Mouse (Mus musculus) G1E (cell line): Measurements from ENCODE around the gene Dpf3. TPM values are rescaled to one million over a fixed set of nuclear protein-coding genes. Genes with fewer than 3 reads are reported as not detected.

ENCODE experiments used
- ATAC-seq: 2 replicates; pipeline ENCODE4 v1.8.0; 2016; ENCODE audit warnings: mild to moderate bottlenecking; ENCODE audit not compliant: insufficient number of reproducible peaks, poor library complexity, low FRiP score, severe bottlenecking; ENCODE audit errors: extremely low read depth
- DNase-seq: peaks from one replicate; pipeline ENCODE4 v3.0.0; 2012; ENCODE audit warnings: low spot score
- H3K27me3 ChIP-seq: 2 replicates; pipeline ENCODE4 v1.6.1; 2012; ENCODE audit warnings: mild to moderate bottlenecking, low read length, inconsistent platforms; ENCODE audit not compliant: insufficient read depth
- H3K36me3 ChIP-seq: replicated peaks from 2 replicates; pipeline ENCODE3; 2012; ENCODE audit warnings: mild to moderate bottlenecking, inconsistent platforms
- H3K4me1 ChIP-seq: 2 replicates; pipeline ENCODE4 v1.6.1; 2012; ENCODE audit warnings: low read depth, low read length, inconsistent platforms, mixed read lengths; ENCODE audit not compliant: insufficient read depth
- H3K4me3 ChIP-seq: 2 replicates; pipeline ENCODE4 v1.5.1; 2012; ENCODE audit warnings: low read depth, mild to moderate bottlenecking, inconsistent platforms, low read length, moderate library complexity, mixed read lengths
- H3K9me3 ChIP-seq: replicated peaks from 2 replicates; pipeline ENCODE4 v1.6.1; 2012; ENCODE audit warnings: inconsistent platforms
- CTCF ChIP-seq: IDR thresholded peaks from 2 replicates; pipeline ENCODE4 v1.5.1; 2012; ENCODE audit warnings: low read depth, low read length, inconsistent platforms, mixed read lengths
- GATA1 ChIP-seq: IDR thresholded peaks from 2 replicates; pipeline ENCODE4 v1.6.1; 2012; ENCODE audit warnings: borderline replicate concordance, low read length, inconsistent platforms, mixed read lengths
- GATA2 ChIP-seq: IDR thresholded peaks from 2 replicates; pipeline ENCODE4 v1.6.1; 2012; ENCODE audit warnings: low read depth, low read length, inconsistent platforms, borderline replicate concordance
- POLR2AphosphoS5 ChIP-seq: IDR thresholded peaks from 2 replicates; pipeline ENCODE4 v1.6.1; 2012; ENCODE audit warnings: low read depth, low read length, inconsistent platforms; ENCODE audit not compliant: insufficient replicate concordance
- TAL1 ChIP-seq: conservative IDR thresholded peaks from 2 replicates; pipeline ENCODE4 v1.6.1; 2012; ENCODE audit warnings: low read depth, low read length, inconsistent platforms, mixed read lengths
- polyA plus RNA-seq: library from polyadenylated mRNA; stranded (reverse); fragments of >175 nt; gene quantifications from 2 replicates; pipeline ENCODE4 v1.2.3, GENCODE M21; 2012
- total RNA-seq, 2 experiments: library from RNA; stranded (forward) in 1 of 2; stranded (reverse) in 1 of 2; fragments of 200-1000 nt in 1 of 2; fragments of >200 nt in 1 of 2; fragmentation: Nextera tagmentation in 1 of 2; gene quantifications; 2 replicates each; pipeline ENCODE4 v1.2.3; 2014 to 2017

Dpf3 gene
- total and polyA plus RNA-seq, 3 experiments: 8.1 to 19.7 (median 12.8) TPM

DNA sequence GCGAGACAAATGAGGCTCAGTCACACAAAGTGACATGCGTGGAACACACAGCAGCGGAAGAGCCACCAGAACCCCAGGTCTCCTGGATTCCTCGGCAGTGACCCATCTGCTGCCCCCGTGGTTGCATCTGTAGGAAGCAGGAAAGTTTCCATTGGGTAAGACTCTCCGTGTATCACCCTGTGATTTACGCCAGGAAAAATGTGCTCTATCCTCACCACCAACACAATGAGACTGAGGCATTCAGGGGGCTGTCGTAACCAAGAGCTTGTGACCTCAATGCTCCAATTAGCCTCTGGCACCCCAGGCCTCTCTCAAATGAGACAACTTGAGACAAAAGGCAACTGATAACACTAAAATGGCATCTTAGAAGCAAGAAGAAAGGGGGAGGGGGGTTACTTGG lies 192.5 kb downstream of the Dpf3 start:
- Histone ChIP-seq H3K36me3 (peaks cover 22% of the 10 kb centered on the region), H3K4me3 (no peak overlapping the region), H3K9me3 (peaks cover 5% of the 10 kb centered on the region), H3K4me1 (peaks cover 4% of the 10 kb centered on the region; the same call in 1 of the 2 replicates), H3K27me3 (no peaks in the 10 kb centered on the region)
- DNase-seq (no peak), ATAC-seq (no peak)
- TF ChIP-seq GATA2 (no peak), TAL1 (no peak), POLR2AphosphoS5 (no peak), GATA1 (no peak), CTCF (no peak)

DNA sequence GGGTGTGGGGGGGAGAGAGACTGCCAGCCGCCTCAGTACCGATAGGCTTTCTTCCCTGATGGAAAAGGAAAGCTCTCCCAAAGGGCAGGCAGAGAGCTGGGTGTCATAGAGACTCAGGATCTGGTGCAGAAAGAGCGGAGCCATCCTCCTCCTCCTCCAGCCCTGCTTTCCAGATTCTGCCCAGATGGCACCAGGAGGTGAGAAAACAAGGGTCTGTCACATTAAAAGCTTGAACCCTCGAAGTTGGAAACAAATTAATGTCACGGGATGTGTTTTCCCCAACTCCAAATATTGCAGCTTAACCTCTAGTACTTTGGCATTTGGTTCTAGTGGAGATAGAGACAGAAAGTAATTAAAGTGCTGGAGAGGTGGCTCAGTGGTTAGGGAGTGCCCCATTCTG lies 195.6 kb downstream of the Dpf3 start:
- DNase-seq (no peak), ATAC-seq (no peak)
- Histone ChIP-seq H3K4me3 (no peak overlapping the region), H3K27me3 (no peaks in the 10 kb centered on the region), H3K4me1 (no peaks in the 10 kb centered on the region), H3K36me3 (peaks cover 17% of the 10 kb centered on the region), H3K9me3 (no peaks in the 10 kb centered on the region)
- no peak for TF ChIP-seq TAL1
- TF ChIP-seq CTCF: no peak

DNA sequence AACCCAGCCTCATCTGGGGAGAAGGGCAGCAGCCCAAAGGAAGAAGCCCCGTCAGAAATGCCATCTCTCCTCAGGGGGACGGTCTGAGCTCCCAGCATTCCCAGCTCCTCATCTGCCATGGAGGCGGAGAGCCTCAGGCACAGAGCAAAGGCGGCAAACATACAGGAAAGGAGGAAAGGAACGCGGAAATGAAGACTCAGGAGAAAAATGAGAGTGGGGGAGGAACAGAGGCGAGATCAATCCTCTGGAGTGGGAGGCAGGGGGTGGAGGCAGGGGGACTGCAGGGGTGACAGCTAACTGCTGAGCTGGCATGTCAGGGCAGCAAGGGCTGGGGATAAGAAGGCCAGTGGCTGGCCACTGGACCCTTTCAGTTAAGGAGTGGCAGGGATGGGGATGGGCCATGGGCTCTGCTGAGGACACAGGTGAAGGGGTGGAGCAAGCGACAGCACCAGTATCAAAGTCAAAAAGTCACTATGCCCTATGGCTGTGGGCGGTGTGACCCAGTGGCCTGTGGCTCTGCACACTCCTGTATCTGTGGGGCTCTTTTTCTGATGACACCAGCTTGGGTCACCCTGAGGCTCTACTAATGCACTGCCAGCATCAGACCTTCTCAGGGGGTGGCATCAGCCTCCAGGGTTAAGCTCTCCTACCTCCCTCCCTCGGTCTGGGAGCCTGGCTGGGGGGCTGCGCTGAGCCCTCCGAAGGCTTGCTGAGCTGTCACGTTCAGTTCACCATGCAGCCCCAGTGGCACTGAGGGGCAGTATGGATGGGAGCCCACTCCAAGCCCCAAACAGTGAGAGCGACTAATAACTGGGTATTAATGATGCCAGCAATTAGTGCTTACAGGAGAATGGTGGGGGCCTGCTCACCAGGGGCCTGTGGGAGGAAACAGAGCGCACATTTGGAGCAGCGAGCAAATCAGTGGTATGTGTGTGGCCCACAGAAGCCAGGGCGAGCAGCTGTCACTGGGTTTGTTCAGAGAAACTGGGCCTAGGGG lies 200.7 kb downstream of the Dpf3 start:
- H3K27me3 ChIP-seq: no peaks in the 10 kb centered on the region
- TF ChIP-seq GATA2: no peak
- TF ChIP-seq CTCF: no peak
- TF ChIP-seq POLR2AphosphoS5: no peak
- TF ChIP-seq GATA1: no peak
- TF ChIP-seq TAL1: no peak
- no peak overlapping the region for H3K4me3 ChIP-seq
- no peaks in the 10 kb centered on the region for H3K9me3 ChIP-seq
- DNase-seq (no peak), ATAC-seq (no peak)
- H3K36me3 ChIP-seq: peaks cover 8% of the 10 kb centered on the region
- H3K4me1 ChIP-seq: no peaks in the 10 kb centered on the region

DNA sequence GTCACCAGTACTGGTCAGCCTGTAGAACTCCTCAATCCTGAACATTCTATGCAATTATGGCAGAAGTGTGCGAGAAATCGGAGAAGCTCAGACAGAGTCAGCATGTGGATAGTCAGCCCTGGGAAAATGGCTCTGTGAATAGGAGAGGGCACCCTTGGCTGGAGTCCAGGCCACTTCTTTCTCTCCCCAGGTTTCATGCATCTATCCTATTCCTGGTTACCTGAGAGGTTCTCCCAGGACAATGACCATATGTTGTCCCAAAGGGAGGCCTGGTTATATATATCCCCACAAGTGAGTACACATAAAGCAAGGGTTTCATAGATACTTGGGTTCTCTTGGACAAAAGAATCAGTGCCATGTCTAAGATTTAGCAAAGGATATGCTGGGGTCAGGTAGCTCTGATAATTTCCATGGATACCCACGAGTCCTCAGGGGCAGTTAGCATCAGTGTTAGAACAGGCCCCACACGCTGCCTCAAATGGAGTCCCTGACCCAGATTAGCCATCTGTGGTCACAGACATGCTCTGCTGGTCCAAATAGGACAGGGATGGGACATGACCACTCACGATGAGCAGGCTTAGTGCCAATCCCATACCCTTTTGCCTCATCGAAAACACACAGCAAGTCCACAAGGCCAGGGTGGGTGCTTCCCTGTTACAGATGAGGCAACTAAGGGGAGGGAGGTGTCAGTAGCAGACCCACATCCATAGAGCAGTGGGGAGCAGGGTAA lies 203.8 kb downstream of the Dpf3 start:
- no peak for TF ChIP-seq GATA2
- TF ChIP-seq TAL1: no peak
- no peak for TF ChIP-seq GATA1
- TF ChIP-seq CTCF: no peak
- no peak for TF ChIP-seq POLR2AphosphoS5
- DNase-seq: no peak
- no peaks in the 10 kb centered on the region for H3K4me1 ChIP-seq

DNA sequence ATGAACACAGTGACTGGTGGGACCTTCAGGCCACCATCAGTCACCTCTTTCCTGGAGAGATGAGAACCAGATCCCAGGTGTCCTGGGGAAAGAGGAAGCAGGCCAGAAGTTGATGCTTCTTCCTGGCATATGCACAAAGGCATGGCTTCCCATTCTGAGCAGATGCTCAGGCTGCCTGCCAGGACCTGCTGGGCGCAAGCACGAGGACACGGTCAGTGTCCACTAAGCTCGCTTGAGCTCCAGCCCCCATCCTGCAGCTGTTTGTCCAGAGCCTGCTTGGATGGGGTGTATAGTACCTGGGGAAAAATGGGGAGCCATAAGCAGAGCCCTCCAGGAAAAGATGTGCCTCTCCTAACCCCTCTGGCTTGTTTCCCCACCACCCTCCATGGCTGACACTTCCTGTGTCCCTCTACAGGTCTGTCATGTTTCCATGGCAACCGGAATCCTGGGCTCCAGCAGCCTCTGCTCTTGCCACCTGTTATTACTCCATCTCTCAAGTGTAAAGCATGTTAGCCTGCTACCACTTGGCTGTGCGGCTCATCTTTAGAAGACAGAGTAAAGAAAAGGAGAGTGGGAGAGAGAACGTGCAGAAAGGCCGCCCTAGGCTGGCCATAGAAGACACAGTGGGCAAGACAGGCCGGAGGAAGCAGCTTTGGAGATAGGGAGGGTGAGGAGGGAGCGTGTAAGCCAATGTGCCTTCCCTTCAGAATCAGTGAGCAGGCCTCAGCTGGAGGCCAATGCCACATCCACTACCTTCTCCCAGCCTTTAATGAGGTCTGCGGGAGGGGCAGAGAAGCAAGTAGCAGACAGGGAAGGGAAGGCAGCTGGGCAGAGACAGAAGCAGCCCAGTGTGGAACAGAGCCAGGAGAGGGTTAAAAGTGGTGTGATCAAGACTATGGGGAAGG lies 209.7 kb downstream of the Dpf3 start:
- no peak for DNase-seq
- TF ChIP-seq POLR2AphosphoS5: no peak
- TF ChIP-seq GATA2: no peak
- no peak for TF ChIP-seq CTCF
- TF ChIP-seq TAL1: no peak
- no peak for TF ChIP-seq GATA1

More for the DNA sequence above, 203.8 kb downstream of the Dpf3 start:
- Histone ChIP-seq H3K9me3 (no peaks in the 10 kb centered on the region), H3K4me3 (no peak overlapping the region), H3K27me3 (no peaks in the 10 kb centered on the region), H3K36me3 (peaks cover 8% of the 10 kb centered on the region)
- ATAC-seq: no peak

DNA sequence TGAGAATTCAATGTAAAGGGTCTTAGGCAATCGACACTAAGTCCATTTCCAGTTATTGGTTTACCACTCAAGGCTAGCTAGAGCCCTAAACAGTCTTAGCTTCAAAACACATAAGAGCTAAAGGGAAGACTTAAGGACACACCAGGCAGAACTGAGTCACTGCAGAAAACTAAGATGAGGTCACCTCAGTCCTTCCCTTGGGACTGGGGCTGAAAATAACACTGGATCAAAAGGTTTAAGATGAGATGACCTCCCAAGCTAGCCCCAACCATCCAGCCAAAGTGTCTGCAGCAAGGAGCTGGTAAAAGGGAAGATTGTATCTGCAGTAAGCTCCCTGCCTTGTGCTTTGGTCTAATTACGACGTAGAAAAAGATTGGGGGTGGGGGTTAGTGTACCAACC lies 216.3 kb downstream of the Dpf3 start:
- no peak for DNase-seq

More for the DNA sequence above, 209.7 kb downstream of the Dpf3 start:
- Histone ChIP-seq H3K27me3 (no peaks in the 10 kb centered on the region), H3K9me3 (no peaks in the 10 kb centered on the region), H3K36me3 (no peaks in the 10 kb centered on the region), H3K4me1 (peaks cover 1% of the 10 kb centered on the region; the same call in 1 of the 2 replicates), H3K4me3 (no peak overlapping the region)
- ATAC-seq: no peak

More for the DNA sequence above, 216.3 kb downstream of the Dpf3 start:
- Histone ChIP-seq H3K36me3 (peaks cover 17% of the 10 kb centered on the region), H3K9me3 (no peaks in the 10 kb centered on the region), H3K27me3 (no peaks in the 10 kb centered on the region), H3K4me3 (no peak overlapping the region), H3K4me1 (peaks cover 14% of the 10 kb centered on the region)
- TF ChIP-seq GATA2 (no peak), TAL1 (no peak), POLR2AphosphoS5 (no peak), GATA1 (no peak), CTCF (no peak)
- no peak; the same call in 1 of the 2 replicates for ATAC-seq
